Mouse (Mus musculus) retina, postnatal 1 day (tissue): ENCODE measurements around the gene Treh.

Source experiments
- DNase-seq: peaks from one replicate; pipeline ENCODE4 v3.0.0-alpha.2; 2012

Treh gene

GRCm38 (mm10) chr9:44717822-44718242, 44.8 kb downstream of the Treh start:
- DNase-seq = no peak

DNA sequence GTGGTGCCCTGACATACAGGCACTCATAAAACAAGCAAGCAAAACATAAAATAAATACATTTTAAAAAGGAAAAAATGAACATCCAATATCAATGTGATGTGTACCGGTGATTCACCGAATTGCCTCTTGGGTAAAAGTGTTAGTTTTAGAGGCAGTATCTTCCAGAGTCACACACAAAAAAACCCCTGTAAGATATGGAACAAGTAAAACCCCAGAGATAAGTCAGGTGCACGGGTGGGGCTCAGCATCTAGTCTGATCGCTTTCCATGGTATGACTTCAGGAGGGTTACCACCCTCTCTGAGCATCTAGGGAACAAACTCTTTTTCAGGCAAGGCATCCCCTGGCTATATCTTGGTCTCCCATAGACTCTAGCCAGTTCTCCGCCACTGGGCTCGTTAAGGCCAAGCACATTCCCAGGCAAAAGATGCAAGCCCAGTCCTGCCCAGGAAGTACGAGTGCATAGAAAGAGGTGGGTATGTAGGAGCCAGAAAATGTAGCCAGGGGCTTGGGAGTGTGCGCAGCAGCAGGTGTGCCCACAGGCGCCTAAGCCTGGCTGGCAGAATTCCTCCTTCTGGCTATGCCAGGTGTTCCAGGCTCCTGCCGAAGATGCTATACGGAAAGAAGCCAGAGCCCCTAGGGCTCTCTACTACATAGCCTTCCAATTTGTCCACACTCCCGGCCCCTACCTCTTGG, 46.1 kb downstream of the Treh start:
- no peak for DNase-seq

- peak; percentile 79 for DNase-seq
Measured at GRCm38 (mm10) chr9:44719632-44720357, 46.8 kb downstream of the Treh start.

GRCm38 (mm10) chr9:44720358-44721153, 47.5 kb downstream of the Treh start:
- DNase-seq = peak; percentile 50

GRCm38 (mm10) chr9:44721154-44721876, 48.3 kb downstream of the Treh start:
- peak; percentile 93 for DNase-seq

GRCm38 (mm10) chr9:44721877-44722186, 48.8 kb downstream of the Treh start:
- DNase-seq = no peak

GRCm38 (mm10) chr9:44722575-44722974, 49.5 kb downstream of the Treh start:
- peak; percentile 86 for DNase-seq

GRCm38 (mm10) chr9:44723008-44723407, 50.0 kb downstream of the Treh start:
- no peak for DNase-seq

DNA sequence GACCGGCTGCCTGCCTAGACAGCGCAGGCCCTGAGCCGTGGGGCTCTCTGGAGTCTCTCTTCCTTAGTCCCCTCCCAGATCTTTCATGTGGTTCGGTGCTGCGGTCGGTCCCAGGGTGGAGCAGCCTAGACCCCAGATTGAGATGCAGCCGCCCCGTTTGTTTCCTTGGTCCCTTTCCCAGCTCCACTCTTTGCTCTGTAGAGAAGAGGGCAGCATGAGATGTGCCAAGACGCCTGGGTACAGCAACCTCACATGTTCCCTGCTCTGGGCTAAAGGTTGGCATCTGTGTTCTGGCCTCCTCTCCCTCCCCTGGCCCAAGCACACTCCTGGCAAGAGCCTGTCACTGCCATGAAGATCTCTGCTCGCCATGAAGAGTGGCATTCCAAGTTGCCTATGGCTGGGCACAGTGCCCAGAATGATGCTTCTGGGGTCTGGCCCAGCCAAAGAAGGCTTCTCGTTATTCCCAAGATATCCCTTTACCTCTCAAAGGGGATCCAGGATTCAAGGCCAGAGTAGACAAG, 50.5 kb downstream of the Treh start:
- peak; percentile 48 for DNase-seq

DNA sequence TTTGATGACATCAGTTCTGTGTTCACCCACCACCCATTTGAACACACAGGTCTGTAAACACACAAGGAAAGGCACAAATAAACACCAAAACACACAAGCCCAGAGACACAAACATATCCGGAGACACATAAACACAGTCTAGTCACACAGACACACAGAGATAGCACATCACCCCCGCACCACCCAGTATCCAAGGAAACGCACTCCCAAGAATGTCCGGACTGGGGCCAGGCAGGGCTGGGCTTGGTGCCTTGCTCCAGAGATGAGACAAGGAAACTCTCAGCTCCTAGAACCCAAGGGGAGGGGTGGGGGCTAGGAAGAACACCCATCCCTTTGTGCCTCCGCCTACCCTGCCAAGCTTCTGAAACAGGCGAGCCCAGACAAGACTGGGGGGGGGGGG, 51.2 kb downstream of the Treh start:
- peak; percentile 29 for DNase-seq

DNA sequence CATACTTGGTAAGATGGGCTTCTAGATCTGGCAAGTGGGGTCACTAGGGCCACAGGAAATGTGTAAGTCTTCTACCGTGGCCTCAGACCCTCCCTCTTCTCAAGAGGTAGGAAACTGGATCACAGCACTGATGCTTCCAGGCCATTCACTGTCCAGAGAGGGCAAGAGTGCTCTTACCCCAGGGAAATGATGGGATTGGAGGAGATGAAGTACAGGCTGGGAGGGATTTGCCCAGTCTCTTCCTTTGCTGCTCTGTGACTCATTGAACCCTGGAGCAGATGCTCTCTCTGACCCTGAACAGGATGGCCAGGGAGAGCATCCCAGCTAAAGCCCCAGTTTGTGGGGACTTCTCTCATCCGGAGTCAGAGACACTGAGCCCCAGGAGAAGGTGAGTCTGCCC, 51.6 kb downstream of the Treh start:
- no peak for DNase-seq

DNA sequence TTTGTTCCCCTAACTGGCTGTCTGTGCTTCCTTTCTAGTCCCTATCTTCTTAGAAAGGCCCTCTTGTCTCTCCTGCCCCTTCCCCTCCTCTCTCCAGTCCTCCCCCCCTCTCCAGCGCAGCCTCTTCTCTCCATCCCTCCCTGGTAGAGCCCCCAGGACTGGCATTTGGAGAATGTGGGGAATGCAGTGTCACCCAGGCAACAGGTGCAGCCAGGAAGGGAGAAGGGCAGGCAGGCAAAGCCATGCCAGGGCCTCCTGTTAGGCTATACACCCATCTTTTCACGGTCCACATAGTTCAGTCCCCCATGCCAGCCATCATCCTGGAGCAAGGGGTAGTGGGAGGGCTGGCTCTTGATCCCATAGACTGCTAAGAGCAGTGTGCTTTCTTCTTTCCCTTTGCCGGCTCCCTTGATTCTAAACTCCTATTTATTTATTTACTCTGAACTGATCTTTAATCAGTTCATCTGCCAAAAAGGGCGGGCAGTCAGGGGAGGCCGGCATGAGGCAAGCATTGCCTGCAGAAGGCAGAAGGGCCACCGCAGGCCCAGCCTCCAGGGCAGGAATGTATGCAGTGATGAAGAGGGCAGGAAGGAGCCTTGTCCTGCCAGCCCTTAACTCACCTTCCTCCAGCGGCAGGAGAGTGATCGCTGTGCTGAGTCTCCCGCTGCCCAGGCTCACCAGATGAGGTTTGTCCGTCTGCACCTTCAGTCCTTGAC, 53.6 kb downstream of the Treh start:
- peak; percentile 78 for DNase-seq

- DNase-seq = peak; percentile 16
Measured at GRCm38 (mm10) chr9:44727441-44727840, 54.4 kb downstream of the Treh start.

DNA sequence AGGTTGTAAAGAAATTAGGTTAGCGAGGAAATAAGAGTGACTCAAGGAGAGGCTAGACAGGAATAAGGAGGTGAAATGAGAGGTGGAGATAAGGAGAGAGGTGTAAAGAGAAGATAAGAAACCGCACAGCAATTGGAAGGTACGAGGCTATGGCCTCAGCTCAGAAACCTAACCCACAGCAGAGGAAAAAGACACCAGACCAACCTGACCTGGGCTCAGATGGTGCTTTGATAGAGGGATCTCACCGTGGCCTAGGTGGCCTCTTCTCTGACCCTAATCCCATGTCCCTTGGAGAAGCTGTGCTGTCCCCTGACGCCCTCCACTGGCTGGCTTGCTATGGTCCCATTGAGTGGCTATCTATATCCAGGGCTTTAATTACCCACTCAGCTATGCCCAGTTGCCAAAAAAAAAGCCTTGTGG, 59.1 kb downstream of the Treh start:
- DNase-seq = peak; percentile 11

GRCm38 (mm10) chr9:44732921-44733530, 60.0 kb downstream of the Treh start:
- no peak for DNase-seq

- DNase-seq = peak; percentile 69
Measured at GRCm38 (mm10) chr9:44733671-44734523, 60.9 kb downstream of the Treh start.

- peak; percentile 86 for DNase-seq
Measured at GRCm38 (mm10) chr9:44734524-44735494, 61.8 kb downstream of the Treh start, which contains the start of gene Phldb1. Phldb1 (minus strand) TSS chr9:44735198.

- DNase-seq = no peak
Measured at GRCm38 (mm10) chr9:44735886-44736285, 62.9 kb downstream of the Treh start.
